Mouse (Mus musculus) ES-E14 (cell line): Measurements from ENCODE around the gene Hist1h3i.
A peak's percentile ranks its signal among the peaks of the same experiment; 100 is the strongest.

ENCODE experiments used
- CHD2 ChIP-seq: IDR thresholded peaks from 2 replicates; pipeline ENCODE4 v1.6.1; 2014; ENCODE audit warnings: mild to moderate bottlenecking, low read depth, low read length, inconsistent platforms
- HCFC1 ChIP-seq: IDR thresholded peaks from 2 replicates; pipeline ENCODE4 v1.6.1; 2012; ENCODE audit warnings: low read length, inconsistent platforms, borderline replicate concordance; ENCODE audit not compliant: insufficient read depth
- MAFK ChIP-seq: IDR thresholded peaks from 2 replicates; pipeline ENCODE4 v1.6.1; 2014; ENCODE audit warnings: mild to moderate bottlenecking, low read depth, low read length, inconsistent platforms; ENCODE audit not compliant: insufficient read depth
- ZC3H11A ChIP-seq: IDR thresholded peaks from 2 replicates; pipeline ENCODE4 v1.6.1; 2012; ENCODE audit warnings: low read depth, mild to moderate bottlenecking, inconsistent platforms, low read length, borderline replicate concordance
- ZNF384 ChIP-seq: IDR thresholded peaks from 2 replicates; pipeline ENCODE4 v1.6.1; 2012; ENCODE audit warnings: low read depth, low read length, inconsistent platforms

DNA sequence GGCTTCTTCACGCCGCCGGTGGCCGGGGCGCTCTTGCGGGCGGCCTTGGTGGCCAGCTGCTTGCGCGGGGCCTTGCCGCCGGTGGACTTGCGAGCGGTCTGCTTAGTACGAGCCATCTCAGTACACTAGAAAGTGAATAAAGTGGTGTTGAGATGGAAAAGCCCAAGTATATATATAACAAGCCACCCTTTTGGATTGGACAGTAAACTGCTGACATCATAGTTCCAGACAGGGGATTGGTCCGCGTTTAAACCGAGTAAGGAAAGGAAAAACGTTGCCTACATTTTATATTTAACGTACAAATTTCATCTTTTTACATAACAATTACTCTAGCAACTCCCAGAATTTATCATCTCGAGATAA lies at the start of gene Hist1h3i:
- TF ChIP-seq ZC3H11A (no peak), HCFC1 (no peak), MAFK (peak; percentile 76; the same call in 1 of the 2 replicates), CHD2 (no peak), ZNF384 (no peak)
